Mouse (Mus musculus) megakaryocyte, embryonic 14.5 days (primary cell): Measurements from ENCODE around the gene Thbd.

Experiments used
- FLI1 ChIP-seq: IDR thresholded peaks from 2 replicates; pipeline ENCODE4 v1.6.1; 2012; ENCODE audit warnings: low read length, inconsistent platforms, mixed read lengths
- GATA1 ChIP-seq: IDR thresholded peaks from 3 replicates; pipeline ENCODE4 v1.6.1; 2012; ENCODE audit warnings: mixed read lengths, low read length, inconsistent platforms, borderline replicate concordance

GRCm38 (mm10) chr2:148378817-148379342 is 29.1 kb downstream of the Thbd start:
- TF ChIP-seq GATA1 (no peak), FLI1 (no peak)
